Mouse (Mus musculus) adrenal gland (tissue): ENCODE measurements at regions not wholly inside any gene's neighbourhood (a gene's known extent, or its start where the extent isn't known, plus 50 kb on each side); places are given as distances from the start of the nearest gene placed in this dataset.

Source experiments
- intact Hi-C: fragments of 180-260 bp; cut with DNase I; formaldehyde crosslinking; loops from one replicate; pipeline ENCODE4 v1.15.1; 2025

- intact Hi-C loops: no loop called here
Observed at GRCm38 (mm10) chr12:39734176-39734575, 303.6 kb downstream of the Arl4a start.

GRCm38 (mm10) chr12:39731177-39731576 is 306.6 kb downstream of the Arl4a start:
- intact Hi-C loops: no loop called here

- intact Hi-C loops: no loop called here
Observed at GRCm38 (mm10) chr12:39729255-39729654, 308.6 kb downstream of the Arl4a start.

- intact Hi-C loops: no loop called here
Observed at GRCm38 (mm10) chr12:39724172-39724571, 313.7 kb downstream of the Arl4a start.

- intact Hi-C loops: no loop called here
Observed at GRCm38 (mm10) chr12:39715120-39715519, 322.7 kb downstream of the Arl4a start.

GRCm38 (mm10) chr12:39714169-39714794 is 323.5 kb downstream of the Arl4a start:
- intact Hi-C loops: no loop called here

GRCm38 (mm10) chr12:39711807-39712206 is 326.0 kb downstream of the Arl4a start:
- intact Hi-C loops: no loop called here

GRCm38 (mm10) chr12:39709850-39710249 is 328.0 kb downstream of the Arl4a start:
- intact Hi-C loops: no loop called here

- intact Hi-C loops: no loop called here
Observed at GRCm38 (mm10) chr12:39697182-39697581, 340.6 kb downstream of the Arl4a start.

- intact Hi-C loops: no loop called here
Observed at GRCm38 (mm10) chr12:39695322-39695721, 342.5 kb downstream of the Arl4a start.

- intact Hi-C loops: no loop called here
Observed at GRCm38 (mm10) chr12:39692043-39692442, 345.8 kb downstream of the Arl4a start.

GRCm38 (mm10) chr12:39685399-39685798 is 352.4 kb downstream of the Arl4a start:
- intact Hi-C loops: no loop called here

GRCm38 (mm10) chr12:39682121-39682520 is 355.7 kb downstream of the Arl4a start:
- intact Hi-C loops: no loop called here

- intact Hi-C loops: no loop called here
Observed at GRCm38 (mm10) chr12:39675608-39676007, 362.2 kb downstream of the Arl4a start.

- intact Hi-C loops: no loop called here
Observed at GRCm38 (mm10) chr12:39667701-39668100, 370.1 kb downstream of the Arl4a start.

- intact Hi-C loops: loop anchor here (2.0 kb wide), 1 partner anchor 375 kb away; no protein-coding TSS in a partner anchor
Observed at GRCm38 (mm10) chr12:39665448-39665847, 372.4 kb downstream of the Arl4a start.

GRCm38 (mm10) chr12:39660420-39660819 is 377.4 kb downstream of the Arl4a start:
- intact Hi-C loops: loop anchor here (5.0 kb wide), 1 partner anchor 148 kb away; no protein-coding TSS in a partner anchor

- intact Hi-C loops: no loop called here
Observed at GRCm38 (mm10) chr12:39656606-39657005, 381.2 kb downstream of the Arl4a start.

- intact Hi-C loops: no loop called here
Observed at GRCm38 (mm10) chr12:39648952-39649351, 388.9 kb downstream of the Arl4a start.

- intact Hi-C loops: no loop called here
Observed at GRCm38 (mm10) chr12:39646556-39646955, 391.3 kb downstream of the Arl4a start.

GRCm38 (mm10) chr12:39645581-39645980 is 392.2 kb downstream of the Arl4a start:
- intact Hi-C loops: no loop called here

- intact Hi-C loops: no loop called here
Observed at GRCm38 (mm10) chr12:39639246-39639645, 398.6 kb downstream of the Arl4a start.

- intact Hi-C loops: no loop called here
Observed at GRCm38 (mm10) chr12:39634337-39634736, 403.5 kb downstream of the Arl4a start.

GRCm38 (mm10) chr12:39621266-39621665 is 416.6 kb downstream of the Arl4a start:
- intact Hi-C loops: no loop called here
